Mouse (Mus musculus) liver, embryonic 14.5 days (tissue): Measurements from ENCODE around the gene Gm20547.

Experiments
- CTCF ChIP-seq: IDR thresholded peaks from 2 replicates; pipeline ENCODE4 v1.5.1; 2016; ENCODE audit warnings: antibody characterized with exemption, low read depth, control low read depth
- EP300 ChIP-seq: IDR thresholded peaks from 2 replicates; pipeline ENCODE4 v1.6.1; 2016; ENCODE audit warnings: antibody characterized with exemption, low read depth

DNA sequence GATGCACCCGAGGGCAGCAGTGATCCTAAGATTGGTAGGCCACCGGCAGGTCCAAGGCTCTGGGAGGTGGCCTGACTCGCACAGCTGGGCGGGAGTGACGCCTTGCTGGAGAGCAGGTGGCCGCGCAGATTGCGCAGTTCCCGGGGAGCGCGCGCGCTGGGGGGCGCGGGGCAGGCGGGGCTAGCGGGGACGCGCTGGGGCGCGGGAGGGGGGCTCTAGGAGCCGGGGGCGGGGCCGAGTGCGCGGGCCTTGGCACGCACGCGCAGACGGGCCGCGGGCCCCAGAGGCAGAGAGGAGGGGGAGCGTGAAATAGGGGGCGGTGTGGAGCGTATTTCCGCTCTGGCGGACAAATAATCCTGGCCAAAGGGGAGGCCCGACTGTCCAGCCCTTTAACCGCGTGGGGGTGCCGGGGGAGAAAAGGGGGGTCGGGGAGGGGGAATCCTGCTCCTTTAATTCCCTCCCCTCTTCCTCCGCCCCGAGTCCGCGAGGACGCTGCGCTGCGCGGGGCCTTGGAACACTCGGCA is 12.3 kb upstream of the Gm20547 start:
- 0 out of 2 replicates have a peak, but pooled peaks have one; percentile 11 for TF ChIP-seq CTCF
- peak; percentile 68 for TF ChIP-seq EP300
